Mouse (Mus musculus) kidney, adult 2 months (tissue): ENCODE data around the gene Rcor3.

Source experiments
- CTCF ChIP-seq: fragments of 200-500 bp; conservative IDR thresholded peaks from 2 replicates; pipeline ENCODE4 v1.5.1; 2011; ENCODE audit warnings: low read depth, mild to moderate bottlenecking, control low read depth, low read length, moderate library complexity, mixed read lengths; ENCODE audit not compliant: insufficient read depth, insufficient read length
- POLR2A ChIP-seq: fragments of 200-500 bp; IDR thresholded peaks from one replicate; pipeline ENCODE4 v1.6.1; 2011; ENCODE audit warnings: low read depth, low read length, control low read depth

DNA sequence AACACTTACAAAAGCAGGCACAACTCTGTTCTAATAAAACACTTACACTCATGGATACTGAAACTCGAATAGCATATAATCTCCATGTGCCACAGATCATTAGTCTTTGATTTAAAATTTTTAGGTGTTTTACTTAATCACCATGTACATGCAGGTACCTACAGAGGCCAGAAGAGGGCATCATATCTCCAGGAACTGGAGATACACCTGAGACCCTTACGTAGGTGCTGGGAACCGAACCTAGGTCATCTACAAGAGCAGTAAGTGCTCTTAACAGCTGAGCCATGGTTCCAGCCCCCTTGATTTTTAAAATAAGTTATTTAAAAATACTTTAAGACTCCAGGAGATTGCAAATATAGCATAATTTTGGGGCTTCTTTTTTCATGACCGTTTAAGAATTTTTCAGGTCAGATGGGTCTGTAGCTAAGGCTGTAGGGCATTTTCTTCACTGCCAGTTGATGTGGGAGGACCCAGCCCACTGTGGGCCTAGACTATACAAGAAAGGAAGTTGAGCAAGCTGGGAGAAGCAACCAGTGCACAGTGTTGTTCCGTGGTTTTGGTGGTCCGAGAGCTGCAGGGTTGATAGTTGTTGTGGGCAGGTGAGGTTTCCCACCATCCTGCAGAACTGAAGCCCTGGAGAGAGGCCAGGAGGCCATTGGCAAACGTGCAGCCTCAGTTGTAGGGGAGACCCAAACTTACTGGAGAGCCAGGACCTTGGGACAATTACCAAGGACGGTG lies 74.5 kb downstream of the Rcor3 start:
- TF ChIP-seq CTCF (peak; percentile 38), POLR2A (no peak)
